Mouse (Mus musculus) granulocyte monocyte progenitor cell, adult 5-6 weeks (primary cell): ENCODE measurements around the gene Sorcs2. TPM values are rescaled to one million over a fixed set of nuclear protein-coding genes. Genes with fewer than 3 reads are reported as not detected.

Experiments
- ATAC-seq: replicated peaks from 2 replicates; pipeline ENCODE4 v1.8.0; 2016; ENCODE audit warnings: mild to moderate bottlenecking, moderate TSS enrichment, inconsistent platforms; ENCODE audit not compliant: poor library complexity, severe bottlenecking
- total RNA-seq, 2 experiments: library from RNA; stranded (forward) in 1 of 2; stranded (reverse) in 1 of 2; fragments of 200-712, 200-1000 nt in 1 of 2; fragments of >200 nt in 1 of 2; fragmentation: Nextera tagmentation in 1 of 2; gene quantifications; 2 replicates each; pipeline ENCODE4 v1.2.3; 2014 to 2017

Sorcs2 gene
- total RNA-seq, 2 experiments from 2014 or later, result not detected

GRCm38 (mm10) chr5:36394840-36395515 lies 3.0 kb downstream of the Sorcs2 start:
- no peak for ATAC-seq

GRCm38 (mm10) chr5:36391751-36392150 lies 6.2 kb downstream of the Sorcs2 start:
- ATAC-seq, result no peak

GRCm38 (mm10) chr5:36390591-36390927 lies 7.4 kb downstream of the Sorcs2 start:
- peak; percentile 55 for ATAC-seq

GRCm38 (mm10) chr5:36389731-36390590 lies 8.0 kb downstream of the Sorcs2 start:
- peak; percentile 55 for ATAC-seq

GRCm38 (mm10) chr5:36385062-36385461 lies 12.9 kb downstream of the Sorcs2 start:
- no peak for ATAC-seq

GRCm38 (mm10) chr5:36383431-36383830 lies 14.5 kb downstream of the Sorcs2 start:
- ATAC-seq, result no peak

GRCm38 (mm10) chr5:36382721-36383120 lies 15.2 kb downstream of the Sorcs2 start:
- ATAC-seq, result no peak

- ATAC-seq, result no peak
Observed at GRCm38 (mm10) chr5:36382134-36382693, 15.7 kb downstream of the Sorcs2 start.

GRCm38 (mm10) chr5:36379938-36380511 lies 17.9 kb downstream of the Sorcs2 start:
- ATAC-seq, result no peak

- no peak for ATAC-seq
Observed at GRCm38 (mm10) chr5:36378370-36378738, 19.6 kb downstream of the Sorcs2 start.

- ATAC-seq, result peak; percentile 24
Observed at GRCm38 (mm10) chr5:36377456-36378369, 20.2 kb downstream of the Sorcs2 start.

GRCm38 (mm10) chr5:36375886-36376285 lies 22.1 kb downstream of the Sorcs2 start:
- ATAC-seq, result no peak

GRCm38 (mm10) chr5:36374221-36375050 lies 23.5 kb downstream of the Sorcs2 start:
- peak; percentile 62 for ATAC-seq

GRCm38 (mm10) chr5:36373246-36373891 lies 24.6 kb downstream of the Sorcs2 start:
- peak; percentile 36 for ATAC-seq

GRCm38 (mm10) chr5:36371731-36372130 lies 26.2 kb downstream of the Sorcs2 start:
- 0 out of 2 replicates have a peak, but pooled peaks have one; percentile 4 for ATAC-seq

- no peak for ATAC-seq
Observed at GRCm38 (mm10) chr5:36369261-36369684, 28.7 kb downstream of the Sorcs2 start.

GRCm38 (mm10) chr5:36368511-36369135 lies 29.3 kb downstream of the Sorcs2 start:
- no peak for ATAC-seq

- no peak for ATAC-seq
Observed at GRCm38 (mm10) chr5:36367911-36368310, 30.0 kb downstream of the Sorcs2 start.
